Mouse (Mus musculus): ENCODE results near the gene Olfr275. TPM values are rescaled to one million over a fixed set of nuclear protein-coding genes. Genes with fewer than 3 reads are reported as not detected.

Gene Olfr275
- polyA plus RNA-seq, 1 experiment from 2014 or later: not detected

GRCm38 (mm10) chr4:52864156-52864555 lies 49.8 kb downstream of the Olfr275 start:
- 90% methylated on average over 9 of the region's 9 CpGs for WGBS
- no peak overlapping the region for H3K4me2 ChIP-seq (ENCODE audit: low read depth, low read length)

More at GRCm38 (mm10) chr4:52864156-52864555, 49.8 kb downstream of the Olfr275 start:
- no peaks in the 10 kb centered on the region for H3K9me3 ChIP-seq (ENCODE audit: control insufficient read depth, low read length)
- no peaks in the 10 kb centered on the region for H3K4me1 ChIP-seq (ENCODE audit: control insufficient read depth, insufficient read depth, low read length)
- no peaks in the 10 kb centered on the region for H3K27me3 ChIP-seq (replicated peaks; ENCODE audit: control insufficient read depth, insufficient read depth, low read length)
- H3K36me3 ChIP-seq (ENCODE audit: control insufficient read depth, insufficient read depth, low read length): no peaks in the 10 kb centered on the region
- no peak overlapping the region for H3K9ac ChIP-seq (ENCODE audit: low read depth, low read length)
- H3K27ac ChIP-seq (ENCODE audit: low read length): no peak overlapping the region
- no peak for ATAC-seq
- H3K4me3 ChIP-seq (ENCODE audit: low read length): no peak overlapping the region

Other genes starting within 250 kb of the Olfr275 start
- gene Toporsl, start 218.3 kb upstream of the Olfr275 start, polyA plus RNA-seq (2015; fragmentation: Nextera tagmentation; extraction: Ambion mirVana): not detected in 2 replicates
- gene Olfr273, start 44.6 kb downstream of the Olfr275 start, polyA plus RNA-seq (2015; fragmentation: Nextera tagmentation; extraction: Ambion mirVana): not detected in 2 replicates
- not detected in 2 replicates for gene Olfr272, start 104.6 kb downstream of the Olfr275 start, polyA plus RNA-seq (2015; fragmentation: Nextera tagmentation; extraction: Ambion mirVana)
- gene Olfr270, start 149.9 kb downstream of the Olfr275 start, polyA plus RNA-seq (2015; fragmentation: Nextera tagmentation; extraction: Ambion mirVana): not detected in 2 replicates
- gene Nipsnap3a, start 174.7 kb downstream of the Olfr275 start, polyA plus RNA-seq (2015; fragmentation: Nextera tagmentation; extraction: Ambion mirVana): not detected in 2 replicates
- 146 and 162 TPM in 2 replicates for gene Nipsnap3b, start 197.3 kb downstream of the Olfr275 start, polyA plus RNA-seq (2015; fragmentation: Nextera tagmentation; extraction: Ambion mirVana)